Mouse (Mus musculus) megakaryocyte-erythroid progenitor cell, adult 5-6 weeks (primary cell): ENCODE measurements at regions not wholly inside any gene's neighbourhood (a gene's known extent, or its start where the extent isn't known, plus 50 kb on each side); places are given as distances from the start of the nearest gene placed in this dataset.

Experiments used
- ATAC-seq: replicated peaks from 2 replicates; pipeline ENCODE4 v1.8.0; 2016; ENCODE audit warnings: mild to moderate bottlenecking, inconsistent platforms; ENCODE audit not compliant: severe bottlenecking, poor library complexity, low FRiP score, low TSS enrichment

DNA sequence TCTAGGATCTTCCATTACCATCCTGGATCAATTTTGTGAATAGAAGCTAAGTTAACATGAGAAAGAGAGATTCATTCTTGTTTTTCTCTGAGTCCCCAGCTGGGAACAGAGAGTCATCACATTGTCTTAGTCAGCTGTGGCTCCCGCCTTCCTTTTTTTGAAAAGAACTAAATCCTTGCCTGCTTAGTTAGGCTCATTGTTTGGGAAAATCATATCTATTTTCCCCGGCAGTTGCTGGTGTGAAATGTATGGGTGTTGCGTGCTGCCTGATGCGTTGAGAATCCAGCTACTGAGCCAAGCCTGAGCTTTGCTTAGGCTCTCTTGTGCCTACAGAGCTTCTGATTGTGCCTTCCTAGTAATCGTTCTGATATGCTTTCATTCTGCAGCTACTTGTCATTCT lies 66.3 kb downstream of the Fam50b start:
- no peak for ATAC-seq

DNA sequence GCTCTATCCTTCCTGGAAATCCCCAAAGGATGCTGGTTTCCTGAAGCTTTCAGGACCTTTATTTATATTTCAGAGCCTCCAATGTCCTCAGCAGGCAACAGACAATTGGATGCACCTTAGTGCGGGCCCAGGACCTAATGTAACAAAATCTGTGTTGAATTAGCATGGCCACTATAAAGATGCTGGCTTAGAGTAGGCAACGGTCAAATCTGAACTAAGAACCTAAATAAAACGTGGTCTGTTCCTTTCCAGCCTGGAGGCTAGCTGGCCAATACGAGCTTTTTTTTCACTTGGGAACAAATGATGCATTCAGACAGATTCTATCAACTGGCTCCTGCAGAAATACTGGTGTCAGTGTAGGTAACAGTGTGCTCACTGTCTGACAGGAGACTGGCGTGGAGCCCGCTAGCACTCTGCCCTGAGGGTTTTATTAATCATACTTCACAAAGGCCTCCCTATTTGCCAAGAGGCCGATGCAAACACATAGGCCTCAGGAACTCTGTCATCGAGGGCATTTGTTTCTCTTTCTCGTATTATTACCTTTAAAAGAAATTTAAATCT lies 68.5 kb upstream of the Prpf4b start:
- no peak for ATAC-seq

DNA sequence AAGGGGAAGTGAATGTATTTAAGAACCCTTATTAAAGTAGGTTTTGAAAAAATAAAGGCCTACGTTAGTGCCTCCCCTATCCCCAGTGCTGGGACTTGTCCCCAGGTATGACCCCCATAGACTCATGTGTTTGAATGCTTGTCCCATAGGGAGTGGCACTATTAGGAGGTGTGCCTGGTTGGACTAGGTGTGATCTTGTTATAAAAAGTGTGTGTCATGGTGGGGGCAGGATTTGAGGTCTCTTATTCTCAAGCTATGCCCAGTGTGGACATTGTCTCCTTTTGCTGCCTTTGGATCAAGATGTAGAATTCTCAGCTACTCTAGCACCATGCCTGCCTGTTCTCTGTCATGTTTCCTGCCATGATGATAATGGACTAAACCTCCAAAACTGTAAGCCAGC lies 65.6 kb upstream of the Prpf4b start:
- ATAC-seq, result no peak

DNA sequence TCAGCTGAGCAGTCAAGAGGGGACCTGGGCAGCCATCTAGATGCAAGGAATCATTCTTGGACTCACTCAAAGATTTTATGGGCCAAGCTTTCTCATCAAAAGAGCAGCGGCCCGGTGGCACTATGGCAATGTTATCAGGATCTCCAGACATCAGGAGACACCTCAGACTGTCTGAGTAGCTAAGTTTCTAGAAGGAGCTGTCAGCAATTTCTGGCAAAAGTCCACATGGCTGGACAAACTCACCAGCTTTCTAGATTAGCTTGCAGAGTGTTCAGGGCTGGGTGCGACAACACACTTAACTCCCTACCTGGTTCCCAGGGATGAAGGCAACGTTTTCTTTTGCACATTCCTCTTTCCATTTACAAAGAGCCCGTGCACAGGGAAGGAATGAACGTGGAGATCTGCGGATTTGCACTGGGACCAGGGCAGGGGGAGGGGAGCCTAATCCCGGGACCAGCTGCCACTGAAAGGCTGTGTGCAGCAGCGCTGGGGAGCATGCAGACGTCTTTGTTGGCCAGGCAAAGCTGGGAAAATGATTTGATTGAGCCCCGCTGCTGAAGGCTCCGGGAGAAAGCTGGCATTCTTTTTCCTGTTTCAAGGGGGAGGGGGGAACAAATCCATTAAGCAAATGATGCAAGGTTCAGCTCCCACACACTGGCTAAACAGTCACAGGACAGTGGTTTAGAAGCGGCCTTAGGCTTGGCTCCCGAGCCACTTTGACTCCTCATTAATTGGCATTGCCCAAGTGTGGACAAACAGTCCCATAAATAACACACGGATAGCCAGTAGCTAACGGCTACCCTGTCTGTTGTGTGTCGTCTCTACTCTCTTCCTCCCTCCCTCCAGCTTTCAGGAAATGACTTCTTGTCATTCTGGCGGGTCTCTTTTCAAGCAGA lies 60.7 kb upstream of the Prpf4b start:
- ATAC-seq, result peak; percentile 84

DNA sequence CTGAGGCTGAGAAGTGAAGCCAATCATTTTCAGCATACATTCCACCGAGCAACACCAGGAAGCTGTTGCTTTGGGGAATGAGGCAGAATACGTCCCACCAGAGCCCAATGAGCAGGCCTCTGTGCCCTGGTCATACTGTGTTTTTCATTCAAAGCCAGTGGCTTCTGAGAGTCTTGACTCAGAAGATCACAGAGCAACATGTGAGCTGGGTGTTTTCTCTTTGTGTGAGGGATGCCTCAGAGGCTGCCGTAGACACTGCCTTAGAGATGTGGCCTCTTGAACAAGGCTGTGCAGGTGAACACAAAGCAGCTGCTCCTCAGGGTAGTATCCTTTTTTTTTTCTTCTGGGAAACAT lies 60.1 kb upstream of the Prpf4b start:
- no peak for ATAC-seq

DNA sequence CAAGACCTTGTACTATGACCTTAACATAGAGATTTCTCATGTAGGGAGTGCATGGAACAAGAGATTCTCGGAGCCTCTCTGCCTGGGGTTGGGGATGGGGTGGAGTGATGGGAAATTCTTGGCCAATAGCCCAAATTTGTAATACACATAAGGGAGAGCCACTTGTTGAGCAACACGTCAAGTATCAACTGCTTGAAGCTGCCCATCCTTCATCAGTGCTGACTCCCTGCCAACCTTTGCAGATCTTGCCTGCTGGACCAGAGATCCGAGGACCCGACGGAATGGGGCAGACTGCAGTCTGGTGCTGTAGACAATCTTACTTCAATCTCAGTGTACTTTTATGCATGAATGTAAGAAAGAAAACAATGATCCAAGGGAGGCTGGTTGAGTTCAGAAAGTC lies 56.9 kb upstream of the Prpf4b start:
- no peak for ATAC-seq

DNA sequence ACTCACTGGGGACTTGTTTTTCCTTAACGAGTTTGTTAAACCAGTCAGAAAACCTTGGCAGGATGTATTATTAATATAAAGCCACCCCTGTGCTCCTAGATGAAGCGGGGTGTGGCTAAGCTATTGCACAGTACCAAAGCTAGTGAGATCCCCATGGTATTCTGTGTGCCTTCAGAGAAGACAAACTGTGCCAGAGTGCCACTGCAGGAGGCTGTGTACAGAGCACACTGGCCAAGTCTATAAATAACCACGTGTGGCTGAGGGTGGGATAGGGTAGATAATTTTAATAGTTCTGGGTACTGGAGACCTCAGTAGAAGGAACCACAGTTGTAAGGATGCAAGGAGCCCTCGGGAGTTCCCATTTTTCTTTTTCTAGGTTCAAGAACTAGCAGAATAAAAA lies 54.7 kb upstream of the Prpf4b start:
- ATAC-seq, result no peak

DNA sequence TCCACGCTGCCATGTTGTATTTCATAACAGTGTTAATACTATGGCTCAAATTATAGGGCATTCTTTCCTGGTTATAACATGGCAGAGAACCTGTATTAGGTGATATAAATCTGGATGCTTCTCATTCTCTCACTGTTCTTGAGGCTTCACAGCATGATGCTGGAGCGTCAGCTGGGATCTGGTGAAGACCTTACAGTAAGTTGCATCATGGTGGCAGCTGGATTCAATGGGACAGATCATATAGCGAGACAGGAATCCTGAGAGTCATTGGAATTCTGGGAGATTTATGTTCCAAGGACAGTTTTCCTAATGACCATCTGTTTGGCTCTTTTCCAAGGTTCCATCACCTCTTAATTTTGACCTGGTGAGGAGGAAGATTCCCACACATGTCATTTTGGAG lies 53.2 kb upstream of the Prpf4b start:
- no peak for ATAC-seq

DNA sequence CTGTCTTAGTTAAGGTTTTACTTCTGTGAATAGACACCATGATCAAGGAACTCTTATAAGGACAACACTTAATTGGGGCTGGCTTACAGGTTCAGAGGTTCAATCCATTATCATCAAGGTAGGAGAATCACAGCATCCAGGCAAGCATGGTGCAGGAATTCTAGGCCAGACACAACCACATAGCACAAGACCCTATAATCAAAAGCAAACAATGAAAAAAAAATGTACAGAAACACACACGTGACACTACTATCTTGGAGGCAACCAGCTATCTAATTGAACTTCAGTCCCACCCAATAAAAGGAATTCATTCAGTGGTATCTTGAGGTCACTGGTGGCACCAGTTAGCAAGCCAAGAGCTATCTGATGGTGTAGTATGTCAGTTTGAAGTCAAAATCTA lies 50.9 kb upstream of the Prpf4b start:
- no peak for ATAC-seq
